Mouse (Mus musculus) skeletal muscle tissue, adult 2 months (tissue): ENCODE measurements around the gene Olfr1100.

Experiments
- DNase-seq: peaks from one replicate; pipeline ENCODE4 v3.0.0-alpha.2; 2012; ENCODE audit warnings: low read depth, low spot score

Olfr1100 gene

DNA sequence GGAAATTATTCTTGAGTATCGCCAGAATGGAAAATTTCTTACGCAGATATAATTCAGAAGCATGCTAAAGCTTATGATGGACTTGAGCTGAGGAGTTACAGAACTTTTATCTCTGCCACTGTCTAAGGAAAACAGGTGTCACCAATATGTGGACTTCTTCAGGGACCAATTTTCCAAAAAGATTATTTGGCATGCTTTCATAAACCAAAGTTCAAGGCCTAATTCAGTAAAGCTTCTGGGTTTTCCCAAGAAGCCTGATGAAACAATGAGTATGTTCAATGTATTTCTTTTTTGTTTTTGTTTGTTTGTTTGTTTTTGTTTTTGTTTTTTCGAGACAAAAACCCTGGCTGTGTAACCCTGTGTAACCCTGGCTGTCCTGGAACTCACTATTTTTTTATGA lies at the start of gene Olfr1100:
Gene Olfr1100, minus strand, starts transcription at position 101 of the 400 bp plus-strand sequence.
- DNase-seq, result no peak

DNA sequence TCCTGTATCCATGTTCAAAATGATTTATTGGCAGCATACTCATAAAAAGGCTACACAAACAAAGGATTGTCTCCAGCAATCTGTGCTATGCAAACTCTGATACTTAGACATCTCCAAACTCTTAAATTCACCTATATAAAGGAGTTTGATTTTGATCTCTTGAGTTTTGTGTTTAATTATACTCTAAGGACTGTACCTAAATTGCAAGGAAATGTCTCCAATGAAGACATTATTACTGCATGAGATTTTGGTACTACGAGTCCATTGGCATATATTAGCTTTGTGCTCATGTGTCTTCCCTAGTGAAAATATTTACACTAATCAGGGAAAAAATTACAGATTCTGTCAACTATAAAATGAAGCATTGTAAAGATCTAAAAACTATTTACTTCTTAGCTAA lies 47.2 kb upstream of the Olfr1100 start, which contains the start of gene Olfr1104:
Gene Olfr1104, minus strand, starts transcription at position 101 of the 400 bp plus-strand sequence.
- DNase-seq, result no peak

DNA sequence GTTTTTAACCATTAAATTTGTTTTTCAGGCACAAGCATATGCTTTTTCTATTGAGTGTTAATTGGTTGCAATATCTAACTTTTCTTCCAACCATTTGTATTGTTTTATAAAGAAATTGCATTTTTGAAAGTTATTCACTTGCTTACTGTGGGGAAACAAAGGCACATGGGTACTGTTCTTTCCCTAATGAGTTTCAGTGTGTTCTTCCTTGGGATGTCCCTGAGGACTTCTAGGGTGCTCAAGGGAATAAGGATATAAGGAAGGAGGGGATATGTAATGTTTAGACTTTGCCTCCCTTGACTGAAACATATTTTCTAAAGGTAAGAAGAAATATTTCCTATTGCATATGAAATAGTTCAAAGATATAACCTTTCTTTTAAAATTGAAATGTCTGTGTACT lies 18.3 kb upstream of the Olfr1100 start, which contains the start of gene Olfr1102:
Gene Olfr1102, plus strand, starts transcription at position 301 of the 400 bp plus-strand sequence.
- DNase-seq, result no peak

DNA sequence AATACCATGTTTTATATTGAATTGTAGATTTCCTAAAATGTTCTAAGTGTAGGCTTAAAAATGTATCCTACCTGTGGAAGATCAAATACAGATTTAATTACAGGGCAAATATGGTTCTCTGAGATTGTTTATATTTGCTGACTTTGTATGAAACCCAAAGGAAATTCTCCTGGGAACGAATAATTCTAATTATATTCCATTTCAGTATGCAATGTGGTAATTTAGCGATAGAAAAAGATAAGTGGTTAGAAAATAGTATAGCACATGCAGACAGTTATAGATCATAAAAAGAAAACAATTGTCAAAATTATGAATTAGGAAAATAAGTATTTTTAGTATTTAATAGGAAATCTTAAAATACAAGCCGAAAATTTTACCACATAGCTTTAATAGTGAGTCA lies 11.4 kb upstream of the Olfr1100 start, which contains the start of gene Olfr1101:
Gene Olfr1101, minus strand, starts transcription at position 101 of the 400 bp plus-strand sequence.
- no peak for DNase-seq

DNA sequence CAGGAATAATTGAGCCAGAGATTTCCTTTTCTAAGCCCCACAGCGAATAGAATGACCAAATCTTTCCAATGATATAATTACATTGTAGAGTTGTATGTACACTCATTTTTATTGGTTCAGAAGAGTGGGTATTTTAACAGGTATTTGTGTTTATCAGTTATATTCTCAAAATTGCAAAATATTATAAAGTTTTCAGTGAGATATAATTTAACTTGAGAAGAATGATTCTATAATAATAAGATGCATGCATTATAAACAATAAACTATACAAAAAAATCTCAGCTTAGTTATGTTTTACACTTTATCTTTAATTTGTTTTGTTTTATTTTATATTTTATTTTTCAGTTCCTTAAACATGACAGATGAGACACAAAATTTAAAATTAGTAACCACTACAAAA lies 19.2 kb downstream of the Olfr1100 start, which contains the start of gene Olfr1099:
Gene Olfr1099, minus strand, starts transcription at position 101 of the 400 bp plus-strand sequence.
- no peak for DNase-seq

DNA sequence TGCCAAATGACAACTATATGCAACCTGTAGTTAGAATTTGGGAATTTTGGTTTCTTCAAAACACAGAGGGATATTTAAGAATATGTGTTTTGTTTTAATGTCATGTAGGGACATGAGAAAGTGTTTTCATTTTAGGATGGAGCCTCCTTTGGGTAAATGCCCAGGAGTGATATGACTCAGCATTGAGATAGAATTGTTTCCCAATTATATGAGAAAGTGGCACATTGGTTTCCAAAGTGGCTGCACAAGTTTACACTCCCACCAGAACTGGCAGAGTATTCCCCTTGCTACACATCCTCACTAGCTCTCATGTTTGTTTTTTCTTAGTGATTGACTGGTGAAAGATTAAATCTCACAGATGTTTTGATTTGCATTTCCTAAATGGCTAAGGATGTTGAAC lies 53.2 kb downstream of the Olfr1100 start:
- no peak for DNase-seq
